Mouse (Mus musculus) heart, postnatal 0 days (tissue): ENCODE measurements around the gene Akap14. TPM values are rescaled to one million over a fixed set of nuclear protein-coding genes. Genes with fewer than 3 reads are reported as not detected.
"Not testable (repeated sequence)": the region's sequence is repeated elsewhere in the genome, so short reads cannot be mapped to it uniquely, and the experiment has no call there.

Source experiments
- ATAC-seq: fragments of 200-750 bp; cut with Nextera tagmentation; 2 replicates; pipeline ENCODE4 v1.8.0; 2017; ENCODE audit warnings: low read depth, moderate number of reproducible peaks, moderate library complexity; ENCODE audit not compliant: insufficient read depth
- DNase-seq: peaks from one replicate; pipeline ENCODE4 v3.0.0-alpha.2; 2016; ENCODE audit warnings: low spot score
- H3K27ac ChIP-seq: fragments of 300-500 bp; sonication (generic); 2 replicates; pipeline ENCODE4 v1.5.1; 2014; ENCODE audit warnings: low read depth, mild to moderate bottlenecking
- H3K27me3 ChIP-seq: fragments of 300-500 bp; sonication (generic); 2 replicates; pipeline ENCODE4 v1.6.1; 2014; ENCODE audit warnings: low read length, mixed read lengths; ENCODE audit not compliant: control insufficient read depth, insufficient read depth
- H3K36me3 ChIP-seq: fragments of 300-500 bp; sonication (generic); replicated peaks from 2 replicates; pipeline ENCODE4 v1.6.1; 2014; ENCODE audit warnings: low read length, mixed read lengths; ENCODE audit not compliant: control insufficient read depth, insufficient read depth
- H3K4me1 ChIP-seq: fragments of 300-500 bp; sonication (generic); 2 replicates; pipeline ENCODE4 v1.6.1; 2014; ENCODE audit warnings: antibody characterized with exemption; ENCODE audit not compliant: control insufficient read depth, insufficient read depth
- H3K4me2 ChIP-seq: fragments of 300-500 bp; sonication (generic); 2 replicates; pipeline ENCODE4 v1.6.1; 2014; ENCODE audit warnings: low read depth, mild to moderate bottlenecking, low read length, moderate library complexity
- H3K4me3 ChIP-seq: fragments of 300-500 bp; sonication (generic); 2 replicates; pipeline ENCODE4 v1.5.1; 2014; ENCODE audit warnings: low read depth, low read length
- H3K9ac ChIP-seq: fragments of 300-500 bp; sonication (generic); replicated peaks from 2 replicates; pipeline ENCODE4 v1.6.1; 2014; ENCODE audit warnings: low read depth, low read length, mixed read lengths
- H3K9me3 ChIP-seq: fragments of 300-500 bp; sonication (generic); replicated peaks from 2 replicates; pipeline ENCODE4 v1.6.1; 2016; ENCODE audit warnings: low read length; ENCODE audit not compliant: control insufficient read depth
- CTCF ChIP-seq: IDR thresholded peaks from 2 replicates; pipeline ENCODE4 v1.5.1; 2016; ENCODE audit warnings: antibody characterized with exemption, control low read depth, low read depth
- EP300 ChIP-seq: IDR thresholded peaks from 2 replicates; pipeline ENCODE4 v1.6.1; 2016; ENCODE audit warnings: antibody characterized with exemption, low read depth
- WGBS: fragments of 180-500 bp; shearing (Covaris S2); extraction: QIAGEN DNeasy Blood & Tissue Kit; methylation state at CpG from one replicate; pipeline ENCODE4 v1.1.7; 2014; 5-methylcytosine and 5-hydroxymethylcytosine counted together
- polyA plus RNA-seq: library from polyadenylated mRNA; unstranded; fragments of >200 nt; fragmentation: Nextera tagmentation; extraction: Ambion mirVana; gene quantifications from 2 replicates; pipeline ENCODE4 v1.2.1, GENCODE M21; 2015
- total RNA-seq: library from RNA; depleted of rRNA; stranded (reverse); fragments of >200 nt; gene quantifications from 2 replicates; pipeline ENCODE4 v1.2.3, GENCODE M21; 2014; ENCODE audit warnings: low replicate concordance

The Akap14 gene
- total and polyA plus RNA-seq, 2 experiments from 2014 or later, result 0.05 TPM; not detected in 1

GRCm38 (mm10) chrX:37190755-37191104 is 22.1 kb upstream of the Akap14 start:
- ATAC-seq, result peak; percentile 45
- no peaks in the 10 kb centered on the region for H3K4me1 ChIP-seq
- no peak for DNase-seq
- TF ChIP-seq CTCF (no peak), EP300 (no peak)
- no peaks in the 10 kb centered on the region for H3K9me3 ChIP-seq
- peak overlapping the region; percentile 65 for H3K9ac ChIP-seq
- H3K27ac ChIP-seq, result peak overlapping the region; percentile 57
- peak overlapping the region; percentile 80 for H3K4me2 ChIP-seq
- no peaks in the 10 kb centered on the region for H3K36me3 ChIP-seq
- H3K27me3 ChIP-seq, result no peaks in the 10 kb centered on the region
- WGBS, result 14% methylated on average over 16 of the region's 20 CpGs
- H3K4me3 ChIP-seq, result peak overlapping the region; percentile 73

DNA sequence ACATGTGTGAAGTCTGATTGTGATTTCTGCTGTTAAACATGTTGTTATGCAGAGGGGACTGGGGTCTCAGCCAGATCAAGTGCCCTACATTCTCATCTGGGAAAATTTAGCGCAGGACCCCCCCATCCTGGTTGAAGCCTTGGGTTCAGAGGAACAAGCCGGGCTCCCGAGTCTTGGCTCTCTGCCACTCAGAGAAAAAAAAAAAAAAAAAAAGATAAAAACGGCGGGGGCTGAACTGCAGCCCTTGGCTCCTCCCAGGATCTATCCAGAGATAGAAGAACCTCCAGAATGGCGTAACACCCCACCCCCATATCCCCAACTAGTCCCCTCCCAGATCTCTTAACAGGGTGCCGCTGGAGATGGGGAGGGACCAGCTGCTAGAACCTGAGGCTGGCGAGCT is 15.8 kb upstream of the Akap14 start:
- not testable (repeated sequence) for H3K9me3 ChIP-seq, H3K9ac ChIP-seq, H3K36me3 ChIP-seq, H3K27ac ChIP-seq, ATAC-seq, H3K27me3 ChIP-seq, DNase-seq, H3K4me3 ChIP-seq, H3K4me1 ChIP-seq
- WGBS, result 43% methylated on average over 8 of the region's 8 CpGs
- peak overlapping the region; percentile 18; the same call in 1 of the 2 replicates for H3K4me2 ChIP-seq

DNA sequence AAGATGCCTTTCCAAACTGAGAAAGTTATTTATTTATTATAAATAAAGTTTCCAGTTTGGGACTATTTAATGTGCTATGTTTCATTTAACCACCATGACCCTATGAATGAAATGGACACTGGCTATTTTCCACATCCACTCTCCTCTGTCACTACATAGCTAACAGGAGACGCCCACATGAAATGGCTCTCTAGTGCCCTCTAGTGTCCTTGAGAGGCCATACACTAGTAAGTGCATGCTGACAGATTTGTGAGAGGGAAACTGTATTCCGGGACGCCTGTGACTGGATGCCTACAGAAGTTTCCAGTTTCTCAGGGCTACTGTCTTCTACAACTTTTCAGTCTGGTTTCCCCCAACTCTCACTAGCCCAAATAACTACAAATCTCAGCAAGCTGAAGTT is 1.6 kb downstream of the Akap14 start:
- H3K36me3 ChIP-seq, result no peaks in the 10 kb centered on the region
- no peak overlapping the region for H3K9ac ChIP-seq
- 0 out of 2 replicates have a peak, but pooled peaks have one; percentile 39 for ATAC-seq
- H3K4me3 ChIP-seq, result no peak overlapping the region
- TF ChIP-seq CTCF (peak; percentile 74), EP300 (no peak)
- no peak overlapping the region for H3K4me2 ChIP-seq
- no peaks in the 10 kb centered on the region for H3K9me3 ChIP-seq
- DNase-seq, result no peak
- H3K27ac ChIP-seq, result no peak overlapping the region
- 25% methylated on average over 3 of the region's 3 CpGs for WGBS
- H3K4me1 ChIP-seq, result no peaks in the 10 kb centered on the region
- no peaks in the 10 kb centered on the region for H3K27me3 ChIP-seq

DNA sequence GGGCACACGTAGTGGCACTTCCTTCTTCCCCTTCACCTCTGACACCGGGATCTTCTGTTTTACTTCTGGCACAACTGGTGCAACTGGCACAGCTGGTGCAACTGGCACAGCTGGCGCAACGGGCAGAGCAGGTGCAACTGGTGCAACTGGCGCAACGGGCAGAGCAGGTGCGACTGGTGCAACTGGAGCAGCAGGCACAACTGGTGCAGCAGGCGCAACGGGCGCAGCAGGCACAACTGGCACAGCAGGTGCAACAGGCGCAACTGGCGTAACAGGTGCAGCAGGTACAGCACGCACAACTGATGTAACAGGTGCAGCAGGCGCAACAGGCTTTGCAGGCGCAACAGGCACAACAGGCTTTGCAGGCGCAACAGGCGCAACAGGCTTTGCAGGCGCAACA is 5.5 kb downstream of the Akap14 start:
- TF ChIP-seq EP300, result no peak
- TF ChIP-seq CTCF, result no peak
- H3K9me3 ChIP-seq, result no peaks in the 10 kb centered on the region
- no peaks in the 10 kb centered on the region for H3K27me3 ChIP-seq
- H3K4me3 ChIP-seq, result no peak overlapping the region
- H3K9ac ChIP-seq, result no peak overlapping the region
- H3K27ac ChIP-seq, result no peak overlapping the region
- DNase-seq (no peak), ATAC-seq (no peak)
- H3K36me3 ChIP-seq, result no peaks in the 10 kb centered on the region
- H3K4me2 ChIP-seq, result no peak overlapping the region
- 80% methylated on average over 18 of the region's 18 CpGs for WGBS
- no peaks in the 10 kb centered on the region for H3K4me1 ChIP-seq

DNA sequence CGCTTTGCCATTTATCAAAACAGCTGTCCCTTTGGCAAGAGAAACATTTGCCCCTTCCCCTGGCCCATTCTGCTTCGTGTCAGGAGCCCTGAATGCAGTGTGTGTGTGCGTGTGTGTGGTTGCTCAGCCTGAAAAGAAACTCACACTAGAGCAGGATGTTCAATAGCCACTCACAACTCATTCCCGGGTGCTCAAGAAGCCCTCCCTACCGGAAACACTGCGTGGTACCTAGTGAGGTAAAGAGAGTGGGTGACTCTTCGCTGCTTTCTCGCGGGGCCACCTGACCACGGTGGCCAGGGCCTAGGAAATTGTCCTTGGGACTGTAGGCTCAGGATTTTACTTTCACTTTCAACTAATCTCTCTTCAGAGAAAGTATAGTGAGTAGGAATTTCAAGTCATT is 7.5 kb downstream of the Akap14 start:
- Histone ChIP-seq H3K4me2 (no peak overlapping the region), H3K9ac (no peak overlapping the region), H3K4me3 (no peak overlapping the region), H3K27me3 (no peaks in the 10 kb centered on the region), H3K9me3 (no peaks in the 10 kb centered on the region), H3K4me1 (no peaks in the 10 kb centered on the region), H3K36me3 (no peaks in the 10 kb centered on the region), H3K27ac (no peak overlapping the region)
- WGBS, result 67% methylated on average over 10 of the region's 10 CpGs
- no peak for TF ChIP-seq CTCF
- TF ChIP-seq EP300, result no peak
- DNase-seq (no peak), ATAC-seq (no peak)

GRCm38 (mm10) chrX:37157839-37158238 is 10.8 kb downstream of the Akap14 start:
- Histone ChIP-seq H3K9ac (no peak overlapping the region), H3K27ac (no peak overlapping the region), H3K4me1 (no peaks in the 10 kb centered on the region), H3K9me3 (no peaks in the 10 kb centered on the region), H3K36me3 (no peaks in the 10 kb centered on the region; the same call in 1 of the 2 replicates), H3K4me2 (no peak overlapping the region), H3K27me3 (no peaks in the 10 kb centered on the region), H3K4me3 (no peak overlapping the region)
- WGBS, result 58% methylated on average over 4 of the region's 4 CpGs
- no peak for ATAC-seq
- no peak for DNase-seq
- TF ChIP-seq EP300 (no peak), CTCF (peak; percentile 32)
